Mouse (Mus musculus) MEL (cell line): ENCODE data around the gene Mpg. TPM values are rescaled to one million over a fixed set of nuclear protein-coding genes. Genes with fewer than 3 reads are reported as not detected.

Source experiments
- DNase-seq: peaks from one replicate; pipeline ENCODE4 v3.0.0; 2011; ENCODE audit warnings: low read depth, low spot score
- H3K27ac ChIP-seq: 2 replicates; pipeline ENCODE4 v1.5.1; 2012; ENCODE audit warnings: low read depth, mild to moderate bottlenecking, control low read depth, low read length, moderate library complexity; ENCODE audit not compliant: control insufficient read depth
- H3K27me3 ChIP-seq, 2 experiments: fragments of 150-350 bp in 1 of 2; sonication (generic) in 1 of 2; 2 replicates each; pipeline ENCODE4 v1.6.1; 2012; ENCODE audit warnings: low read length in 2 of 2, mild to moderate bottlenecking in 2 of 2, improper control_type of control experiment in 1 of 2, moderate library complexity in 1 of 2; ENCODE audit not compliant: insufficient read depth in 2 of 2, control insufficient read depth in 1 of 2
- H3K36me3 ChIP-seq, 2 experiments: 2 replicates each; pipeline ENCODE4 v1.6.1; 2012 to 2014; ENCODE audit warnings: low read length in 2 of 2, improper control_type of control experiment in 1 of 2, inconsistent platforms in 1 of 2, mild to moderate bottlenecking in 1 of 2; ENCODE audit not compliant: insufficient read depth in 2 of 2, control insufficient read depth in 1 of 2
- H3K4me1 ChIP-seq, 2 experiments: fragments of 150-350 bp in 1 of 2; sonication (generic) in 1 of 2; 2 replicates each; pipeline ENCODE4 v1.6.1; 2012; ENCODE audit warnings: low read length in 2 of 2, improper control_type of control experiment in 1 of 2, mild to moderate bottlenecking in 1 of 2; ENCODE audit not compliant: insufficient read depth in 2 of 2, control insufficient read depth in 1 of 2
- H3K4me3 ChIP-seq, 2 experiments: fragments of 150-350 bp in 1 of 2; sonication (generic) in 1 of 2; 2 replicates each; pipeline ENCODE4 v1.5.1; 2012; ENCODE audit warnings: low read depth in 2 of 2, low read length in 2 of 2, mild to moderate bottlenecking in 2 of 2, moderate library complexity in 2 of 2, control low read depth in 1 of 2, improper control_type of control experiment in 1 of 2; ENCODE audit not compliant: control insufficient read depth in 1 of 2, insufficient read depth in 1 of 2
- H3K79me2 ChIP-seq: 2 replicates; pipeline ENCODE4 v1.6.1; 2012; ENCODE audit warnings: mild to moderate bottlenecking, low read length, moderate library complexity; ENCODE audit not compliant: control insufficient read depth, poor library complexity, insufficient read depth
- H3K9ac ChIP-seq: 2 replicates; pipeline ENCODE4 v1.6.1; 2012; ENCODE audit warnings: low read depth, mild to moderate bottlenecking, control low read depth, low read length, moderate library complexity; ENCODE audit not compliant: control insufficient read depth, poor library complexity, severe bottlenecking
- H3K9me3 ChIP-seq: fragments of 150-350 bp; sonication (generic); replicated peaks from 2 replicates; pipeline ENCODE4 v1.6.1; 2012; ENCODE audit warnings: mild to moderate bottlenecking, low read length, improper control_type of control experiment, moderate library complexity; ENCODE audit not compliant: insufficient read depth
- BHLHE40 ChIP-seq: IDR thresholded peaks from 2 replicates; pipeline ENCODE4 v1.6.1; 2012; ENCODE audit warnings: low read depth, mild to moderate bottlenecking, inconsistent platforms, low read length, improper control_type of control experiment, borderline replicate concordance
- CHD2 ChIP-seq: IDR thresholded peaks from 2 replicates; pipeline ENCODE4 v1.6.1; 2011; ENCODE audit warnings: low read length, improper control_type of control experiment
- CTCF ChIP-seq, 3 experiments: IDR thresholded peaks in 2 of 3; conservative IDR thresholded peaks in 1 of 3; 2 replicates each; pipeline ENCODE4 v1.5.1; 2011 to 2012; ENCODE audit warnings: low read length in 3 of 3, low read depth in 2 of 3, mild to moderate bottlenecking in 2 of 3, improper control_type of control experiment in 1 of 3, inconsistent platforms in 1 of 3, mixed read lengths in 1 of 3, moderate library complexity in 1 of 3; ENCODE audit not compliant: control insufficient read depth in 1 of 3, insufficient read depth in 1 of 3, poor library complexity in 1 of 3, severe bottlenecking in 1 of 3
- E2F4 ChIP-seq: IDR thresholded peaks from 2 replicates; pipeline ENCODE4 v1.6.1; 2011; ENCODE audit warnings: low read depth, low read length, improper control_type of control experiment, borderline replicate concordance
- ELF1 ChIP-seq: IDR thresholded peaks from 2 replicates; pipeline ENCODE4 v1.6.1; 2014; ENCODE audit warnings: low read depth, mild to moderate bottlenecking, inconsistent platforms, low read length, improper control_type of control experiment, moderate library complexity
- EP300 ChIP-seq, 2 experiments: IDR thresholded peaks; 2 replicates each; pipeline ENCODE4 v1.6.1; 2011; ENCODE audit warnings: improper control_type of control experiment in 2 of 2, low read length in 2 of 2, low read depth in 1 of 2, mild to moderate bottlenecking in 1 of 2
- ETS1 ChIP-seq: IDR thresholded peaks from 2 replicates; pipeline ENCODE4 v1.6.1; 2012; ENCODE audit warnings: low read depth, mild to moderate bottlenecking, inconsistent platforms, low read length, improper control_type of control experiment, moderate library complexity
- GATA1 ChIP-seq: IDR thresholded peaks from 2 replicates; pipeline ENCODE4 v1.6.1; 2011; ENCODE audit warnings: low read depth, low read length, improper control_type of control experiment
- HCFC1 ChIP-seq: IDR thresholded peaks from 2 replicates; pipeline ENCODE4 v1.6.1; 2012; ENCODE audit warnings: low read depth, mild to moderate bottlenecking, inconsistent platforms, low read length, improper control_type of control experiment, moderate library complexity
- MAX ChIP-seq: IDR thresholded peaks from 2 replicates; pipeline ENCODE4 v1.6.1; 2011; ENCODE audit warnings: low read length, improper control_type of control experiment
- MEF2A ChIP-seq: IDR thresholded peaks from 2 replicates; pipeline ENCODE4 v1.6.1; 2014; ENCODE audit warnings: low read depth, mild to moderate bottlenecking, inconsistent platforms, low read length, improper control_type of control experiment; ENCODE audit not compliant: poor library complexity, insufficient replicate concordance, severe bottlenecking; ENCODE audit errors: extremely low read depth
- MYB ChIP-seq: IDR thresholded peaks from 2 replicates; pipeline ENCODE4 v1.6.1; 2011; ENCODE audit warnings: mild to moderate bottlenecking, low read depth, low read length, improper control_type of control experiment
- MYC ChIP-seq: IDR thresholded peaks from 2 replicates; pipeline ENCODE4 v1.6.1; 2011; ENCODE audit warnings: low read depth, mild to moderate bottlenecking, low read length, improper control_type of control experiment, moderate library complexity
- RAD21 ChIP-seq: IDR thresholded peaks from 2 replicates; pipeline ENCODE4 v1.6.1; 2011; ENCODE audit warnings: mild to moderate bottlenecking, low read depth, low read length, improper control_type of control experiment
- SMC3 ChIP-seq: IDR thresholded peaks from 2 replicates; pipeline ENCODE4 v1.6.1; 2011; ENCODE audit warnings: low read depth, low read length, improper control_type of control experiment
- TBP ChIP-seq: IDR thresholded peaks from 2 replicates; pipeline ENCODE4 v1.8.0; 2011; ENCODE audit warnings: low read depth, low read length, improper control_type of control experiment
- TCF12 ChIP-seq: IDR thresholded peaks from 2 replicates; pipeline ENCODE4 v1.6.1; 2014; ENCODE audit warnings: low read depth, mild to moderate bottlenecking, inconsistent platforms, low read length, improper control_type of control experiment, moderate library complexity
- UBTF ChIP-seq: IDR thresholded peaks from 2 replicates; pipeline ENCODE4 v1.6.1; 2012; ENCODE audit warnings: low read depth, mild to moderate bottlenecking, inconsistent platforms, low read length, improper control_type of control experiment, moderate library complexity, borderline replicate concordance; ENCODE audit not compliant: insufficient read depth
- USF2 ChIP-seq, 2 experiments: IDR thresholded peaks; 2 replicates each; pipeline ENCODE4 v1.6.1; 2011 to 2012; ENCODE audit warnings: improper control_type of control experiment in 2 of 2, low read length in 2 of 2, borderline replicate concordance in 1 of 2, inconsistent platforms in 1 of 2, low read depth in 1 of 2, mild to moderate bottlenecking in 1 of 2; ENCODE audit not compliant: insufficient read depth in 1 of 2
- ZC3H11A ChIP-seq: IDR thresholded peaks from 2 replicates; pipeline ENCODE4 v1.6.1; 2012; ENCODE audit warnings: low read depth, mild to moderate bottlenecking, inconsistent platforms, low read length, improper control_type of control experiment
- ZKSCAN1 ChIP-seq: IDR thresholded peaks from 2 replicates; pipeline ENCODE4 v1.6.1; 2012; ENCODE audit warnings: low read depth, mild to moderate bottlenecking, inconsistent platforms, low read length, improper control_type of control experiment, moderate library complexity
- ZMIZ1 ChIP-seq: IDR thresholded peaks from 2 replicates; pipeline ENCODE4 v1.6.1; 2012; ENCODE audit warnings: low read depth, mild to moderate bottlenecking, inconsistent platforms, low read length, improper control_type of control experiment, moderate library complexity
- polyA plus RNA-seq, 2 experiments: library from polyadenylated mRNA; stranded (reverse) in 1 of 2; unstranded in 1 of 2; fragments of >175 nt in 1 of 2; fragments of >200 nt in 1 of 2; gene quantifications; 2 replicates each; pipeline versions ENCODE4 v1.2.1 to v1.2.4; 2012; ENCODE audit warnings: low replicate concordance in 2 of 2, low read depth in 1 of 2; ENCODE audit not compliant: insufficient read length in 2 of 2, insufficient read depth in 1 of 2, missing spikeins in 1 of 2
- total RNA-seq: library from RNA; depleted of rRNA; stranded (reverse); fragments of 300-350 nt; gene quantifications from 2 replicates; pipeline ENCODE4 v1.2.3, GENCODE M21; 2012

Mpg gene
- total and polyA plus RNA-seq, 3 experiments = 42.0 to 43.2 TPM; not detected in 1

DNA sequence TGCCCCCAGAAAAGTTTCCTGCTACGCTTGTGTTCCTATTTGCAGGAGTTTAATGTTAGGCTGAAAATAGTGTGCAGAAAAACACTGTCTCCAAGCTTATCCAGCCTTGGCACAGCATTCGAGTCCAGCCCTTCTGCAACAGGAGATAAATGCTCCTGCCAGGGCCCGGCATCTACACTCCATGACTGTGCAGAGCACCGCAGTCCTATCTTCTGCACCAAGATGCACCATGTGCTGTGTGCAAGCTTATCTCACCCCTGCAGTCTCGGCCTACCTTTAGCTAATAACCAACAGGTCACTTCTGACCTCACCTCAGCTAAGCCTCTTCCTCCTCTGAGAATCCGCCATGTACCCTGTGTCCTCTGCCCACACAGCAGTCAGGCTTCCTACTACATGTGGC lies 19.3 kb downstream of the Mpg start (continued):
- TF ChIP-seq BHLHE40 (peak; percentile 66), HCFC1 (peak; percentile 40; the same call in 1 of the 2 replicates)

DNA sequence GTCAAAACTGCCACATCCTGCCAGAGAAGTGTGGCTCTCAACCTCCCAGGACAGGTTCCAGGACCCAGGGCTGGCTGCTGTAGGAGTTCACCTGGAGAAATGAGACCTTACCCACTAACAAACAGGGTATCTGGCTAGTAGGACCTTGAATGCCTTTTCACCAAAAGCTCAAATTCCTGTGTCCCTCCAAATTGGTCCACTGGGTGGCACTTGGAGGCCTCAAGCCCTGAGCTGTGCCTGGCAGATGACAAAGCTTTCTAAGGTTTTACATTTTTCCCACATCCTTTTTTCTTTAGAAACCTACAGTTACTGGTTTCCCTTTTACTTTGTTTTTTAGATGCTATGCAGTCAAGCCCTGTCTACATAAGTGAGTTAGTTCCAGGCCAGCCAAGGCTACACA lies 20.8 kb downstream of the Mpg start:
- Histone ChIP-seq H3K36me3 (peaks cover 0 to 67% of the 10 kb centered on the region in 2 experiments; a peak in 2 of 4 replicates), H3K27me3 (no peaks in the 10 kb centered on the region), H3K4me3 (no peak overlapping the region), H3K4me1 (peaks cover 38 to 67% of the 10 kb centered on the region in 2 experiments), H3K9me3 (no peaks in the 10 kb centered on the region), H3K9ac (no peak overlapping the region), H3K79me2 (no peaks in the 10 kb centered on the region), H3K27ac (peak overlapping the region; percentile 2; the same call in 1 of the 2 replicates)
- TF ChIP-seq SMC3 (peak; percentile 70), MAX (no peak), ZC3H11A (peak; percentile 32; the same call in 1 of the 2 replicates), BHLHE40 (no peak), CTCF (IDR thresholded peaks at IDR 0.05 in 2 of 3, conservative IDR thresholded peaks at IDR 0.05 in 1 of 3; ENCODE audit: control insufficient read depth in 1 of 3, insufficient read depth in 1 of 3, low read depth in 2 of 3, low read length in 3 of 3, poor library complexity in 1 of 3, severe bottlenecking in 1 of 3) (peak; percentile 22 to 73 (median 50); a peak in 5 of 6 replicates), ZKSCAN1 (no peak), TCF12 (0 out of 2 replicates have a peak, but pooled peaks have one; percentile 26), EP300 (IDR thresholded peaks at IDR 0.05; ENCODE audit: low read depth in 1 of 2, low read length in 2 of 2) (0 out of 4 replicates have a peak, but pooled peaks of 1 of the 2 experiments have one; percentile 19), MYB (no peak), RAD21 (peak; percentile 64)
- peak; percentile 62 for DNase-seq

DNA sequence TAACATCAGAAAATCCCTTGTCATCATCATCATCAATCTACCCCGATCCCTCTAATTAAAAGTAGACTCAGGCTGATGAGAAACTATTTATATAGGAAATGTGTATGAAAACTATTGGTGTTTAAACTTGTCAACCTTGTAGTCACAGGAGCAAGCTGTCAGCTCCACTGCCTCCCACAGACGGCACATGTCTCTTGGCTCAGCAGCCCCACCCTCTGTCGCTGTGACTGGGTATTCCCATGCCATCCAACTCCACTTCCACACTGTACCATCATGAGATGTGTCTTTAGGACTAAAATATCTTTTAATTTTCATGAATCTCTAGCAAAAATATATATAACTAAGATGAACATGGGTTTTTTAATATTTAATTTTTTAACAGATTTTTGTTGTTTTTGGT lies 22.0 kb downstream of the Mpg start:
- Histone ChIP-seq H3K27ac (no peak overlapping the region), H3K9me3 (no peaks in the 10 kb centered on the region), H3K4me1 (peaks cover 36 to 56% of the 10 kb centered on the region in 2 experiments)

More for the DNA sequence above, 22.0 kb downstream of the Mpg start:
- H3K79me2 ChIP-seq = no peaks in the 10 kb centered on the region
- DNase-seq = no peak
- H3K4me3 ChIP-seq = no peak overlapping the region
- TF ChIP-seq TBP (no peak), MEF2A (no peak), ELF1 (no peak), MAX (no peak), UBTF (no peak), CHD2 (no peak), USF2 (IDR thresholded peaks at IDR 0.05; ENCODE audit: borderline replicate concordance in 1 of 2, insufficient read depth in 1 of 2, low read depth in 1 of 2, low read length in 2 of 2) (no peak), ETS1 (no peak), MYC (no peak), ZMIZ1 (no peak), ZC3H11A (no peak), CTCF (IDR thresholded peaks at IDR 0.05 in 2 of 3, conservative IDR thresholded peaks at IDR 0.05 in 1 of 3; ENCODE audit: control insufficient read depth in 1 of 3, insufficient read depth in 1 of 3, low read depth in 2 of 3, low read length in 3 of 3, poor library complexity in 1 of 3, severe bottlenecking in 1 of 3) (no peak), SMC3 (no peak), RAD21 (no peak), E2F4 (no peak), GATA1 (no peak)
- H3K27me3 ChIP-seq = no peaks in the 10 kb centered on the region
- peaks cover 0 to 62% of the 10 kb centered on the region in 2 experiments; a peak in 2 of 4 replicates for H3K36me3 ChIP-seq
- H3K9ac ChIP-seq = no peak overlapping the region
